ENCODE assay signal across 16 mouse cellular contexts in the genomic region with DNA sequence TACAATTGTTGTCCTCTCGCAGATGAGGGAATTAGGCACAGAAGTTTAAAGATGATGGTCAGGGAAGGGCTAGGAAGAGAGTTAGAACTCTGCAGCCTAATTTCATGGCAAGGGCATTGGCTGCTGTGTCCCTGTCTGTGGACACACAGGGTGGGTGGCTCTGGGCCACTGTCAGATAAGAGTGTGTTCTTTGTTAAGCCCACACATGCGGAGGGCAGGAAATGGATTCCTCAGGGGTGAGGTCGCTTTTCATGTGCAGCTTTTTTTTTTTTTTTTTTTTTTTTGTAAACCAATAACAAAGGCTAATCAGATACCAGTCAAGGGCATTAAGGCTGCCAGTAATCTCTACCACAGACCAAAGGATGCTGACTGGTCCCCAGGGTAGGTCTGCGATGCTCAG. TPM values are rescaled to one million over a fixed set of nuclear protein-coding genes. Genes with fewer than 3 reads are reported as not detected.
DNase-seq lines count a peak whose midpoint lies in the region; ATAC-seq and TF ChIP-seq lines count a peak whose summit lies in the region.
"Had no signal": no experiment of that assay in that cellular context is flagged by ENCODE, and none has a peak within 500 bp of the region (broad histone marks: within the 10 kb centered on the region; RNA-seq: fewer than 3 reads in every experiment).

No protein-coding gene starts in this region.

- TF ChIP-seq EP300 in lung, postnatal 0 days (IDR thresholded peaks at IDR 0.05), result no peak

- H3K27ac ChIP-seq in heart, embryonic 12.5 days (ENCODE audit: poor library complexity, severe bottlenecking), result no peak overlapping the region
- no peak overlapping the region for H3K27ac ChIP-seq in lung, postnatal 0 days (ENCODE audit: low read length)
- no peak overlapping the region for H3K27ac ChIP-seq in stomach, embryonic 15.5 days
- H3K27ac ChIP-seq: liver, embryonic 15.5 days had no signal

- H3K36me3 ChIP-seq in heart, embryonic 12.5 days, result no peaks in the 10 kb centered on the region
- H3K36me3 ChIP-seq in lung, postnatal 0 days (ENCODE audit: insufficient read depth, low read length), result no peaks in the 10 kb centered on the region
- H3K36me3 ChIP-seq in stomach, embryonic 15.5 days, result no peaks in the 10 kb centered on the region
- H3K36me3 ChIP-seq: liver, embryonic 15.5 days had no signal

- DNase-seq in heart, adult 18-20 months, result no peak
- DNase-seq in lung, postnatal 0 days (ENCODE audit: low spot score), result no peak
- no peak for DNase-seq in lung, adult 18-20 months
- DNase-seq in ZHBTc4 (ENCODE audit: low read depth, low spot score), result peak; percentile 20
- no peak for DNase-seq in spleen, postnatal 10 days (ENCODE audit: low spot score in 2 of 2)
- DNase-seq: cerebellum, adult 11-12 months; gastrocnemius, postnatal 25 days; heart, postnatal 36 days; kidney, adult 11 months; kidney, postnatal 36 days; left cerebral cortex, postnatal 4 days; right cerebral cortex, postnatal 25 days; thymus, postnatal 4 days had no signal

- 0 out of 2 replicates have a peak, but pooled peaks cover 4% of the 10 kb centered on the region for H3K9me3 ChIP-seq in heart, embryonic 12.5 days (replicated peaks)
- H3K9me3 ChIP-seq in lung, postnatal 0 days (ENCODE audit: low read length), result no peaks in the 10 kb centered on the region
- no peaks in the 10 kb centered on the region for H3K9me3 ChIP-seq in stomach, embryonic 15.5 days
- H3K9me3 ChIP-seq: liver, embryonic 15.5 days had no signal

- H3K4me3 ChIP-seq in heart, embryonic 12.5 days, result no peak overlapping the region
- no peak overlapping the region for H3K4me3 ChIP-seq in lung, postnatal 0 days (ENCODE audit: low read depth, low read length)
- H3K4me3 ChIP-seq in stomach, embryonic 15.5 days (replicated peaks), result no peak overlapping the region
- H3K4me3 ChIP-seq: liver, embryonic 15.5 days had no signal

- peaks cover under 1% of the 10 kb centered on the region; the same call in 1 of the 2 replicates for H3K27me3 ChIP-seq in heart, embryonic 12.5 days (replicated peaks)
- no peaks in the 10 kb centered on the region for H3K27me3 ChIP-seq in lung, postnatal 0 days (replicated peaks; ENCODE audit: insufficient read depth, low read length)
- no peaks in the 10 kb centered on the region for H3K27me3 ChIP-seq in stomach, embryonic 15.5 days (replicated peaks)
- H3K27me3 ChIP-seq: liver, embryonic 15.5 days had no signal

- H3K9ac ChIP-seq in heart, embryonic 12.5 days, result no peak overlapping the region
- no peak overlapping the region for H3K9ac ChIP-seq in lung, postnatal 0 days (replicated peaks; ENCODE audit: low read depth)
- no peak overlapping the region for H3K9ac ChIP-seq in stomach, embryonic 15.5 days
- H3K9ac ChIP-seq: liver, embryonic 15.5 days had no signal

- TF ChIP-seq CTCF in lung, postnatal 0 days (IDR thresholded peaks at IDR 0.05), result no peak

- WGBS in heart, embryonic 12.5 days, result 23% methylated on average over 4 of the region's 4 CpGs
- 32% methylated on average over 4 of the region's 4 CpGs for WGBS in lung, postnatal 0 days
- WGBS in stomach, embryonic 15.5 days, result 46% methylated on average over 4 of the region's 4 CpGs

- H3K4me2 ChIP-seq in heart, embryonic 12.5 days, result no peak overlapping the region
- no peak overlapping the region for H3K4me2 ChIP-seq in lung, postnatal 0 days (replicated peaks; ENCODE audit: low read depth, low read length)
- H3K4me2 ChIP-seq in stomach, embryonic 15.5 days, result no peak overlapping the region
- H3K4me2 ChIP-seq: liver, embryonic 15.5 days had no signal

- 0 out of 2 replicates have a peak, but pooled peaks have one; percentile 29 for ATAC-seq in heart, embryonic 12.5 days (ENCODE audit: insufficient number of reproducible peaks, low FRiP score)
- ATAC-seq in lung, postnatal 0 days, result peak; percentile 59
- ATAC-seq in stomach, embryonic 15.5 days (ENCODE audit: insufficient read depth, low FRiP score, low read depth), result peak; percentile 42; the same call in 1 of the 2 replicates

- H3K4me1 ChIP-seq in heart, embryonic 12.5 days (replicated peaks), result peaks cover 23% of the 10 kb centered on the region
- peaks cover 6% of the 10 kb centered on the region; the same call in 1 of the 2 replicates for H3K4me1 ChIP-seq in lung, postnatal 0 days (ENCODE audit: insufficient read depth, low read depth, low read length)
- peaks cover 14% of the 10 kb centered on the region for H3K4me1 ChIP-seq in stomach, embryonic 15.5 days

RNA-seq across cellular contexts. Expression of gene Sec22b, which starts 45.4 kb away (rescaled TPM):
- polyA plus RNA-seq in heart, embryonic 12.5 days (2016; fragmentation: Nextera tagmentation; extraction: Ambion mirVana), result 123 and 125 TPM in 2 replicates
- 10 to 100 TPM; 49.2 to 52.3 TPM for total RNA-seq in heart, adult 18-20 months (2021)
- 87.9 and 88.7 TPM in 2 replicates for polyA plus RNA-seq in lung, postnatal 0 days (2015; fragmentation: Nextera tagmentation; extraction: Ambion mirVana)
- polyA plus RNA-seq in stomach, embryonic 15.5 days (2015; fragmentation: Nextera tagmentation; extraction: Ambion mirVana), result 139 and 143 TPM in 2 replicates

RNA-seq across cellular contexts. Expression of gene Pde4dip, which starts 57.9 kb away (rescaled TPM):
- 101 and 109 TPM in 2 replicates for polyA plus RNA-seq in heart, embryonic 12.5 days (2016; fragmentation: Nextera tagmentation; extraction: Ambion mirVana)
- 1,000 to 10,000 TPM; 1,617 to 1,852 TPM for total RNA-seq in heart, adult 18-20 months (2021)
- 7.1 and 8.5 TPM in 2 replicates for polyA plus RNA-seq in lung, postnatal 0 days (2015; fragmentation: Nextera tagmentation; extraction: Ambion mirVana)
- 21.3 and 24.0 TPM in 2 replicates for polyA plus RNA-seq in stomach, embryonic 15.5 days (2015; fragmentation: Nextera tagmentation; extraction: Ambion mirVana)
